Mouse (Mus musculus) midbrain, embryonic 12.5 days (tissue): Measurements from ENCODE around the gene Etfbkmt. TPM values are rescaled to one million over a fixed set of nuclear protein-coding genes. Genes with fewer than 3 reads are reported as not detected.
A peak's percentile ranks its signal among the peaks of the same experiment; 100 is the strongest.
"Not testable (repeated sequence)": the region's sequence is repeated elsewhere in the genome, so short reads cannot be mapped to it uniquely, and the experiment has no call there.

Source experiments
- ATAC-seq: fragments of 200-750 bp; cut with Nextera tagmentation; 2 replicates; pipeline ENCODE4 v1.8.0; 2017; ENCODE audit warnings: low read depth, moderate TSS enrichment, moderate library complexity; ENCODE audit not compliant: low FRiP score
- H3K27ac ChIP-seq: fragments of 300-500 bp; sonication (generic); replicated peaks from 2 replicates; pipeline ENCODE4 v1.5.1; 2016; ENCODE audit warnings: mild to moderate bottlenecking
- H3K27me3 ChIP-seq: fragments of 300-500 bp; sonication (generic); 2 replicates; pipeline ENCODE4 v1.6.1; 2016; ENCODE audit warnings: mild to moderate bottlenecking
- H3K36me3 ChIP-seq: fragments of 300-500 bp; sonication (generic); 2 replicates; pipeline ENCODE4 v1.6.1; 2016
- H3K4me1 ChIP-seq: fragments of 300-500 bp; sonication (generic); 2 replicates; pipeline ENCODE4 v1.6.1; 2016
- H3K4me2 ChIP-seq: fragments of 300-500 bp; sonication (generic); replicated peaks from 2 replicates; pipeline ENCODE4 v1.6.1; 2016; ENCODE audit warnings: mild to moderate bottlenecking, moderate library complexity
- H3K4me3 ChIP-seq: fragments of 300-500 bp; sonication (generic); 2 replicates; pipeline ENCODE4 v1.5.1; 2016; ENCODE audit warnings: mild to moderate bottlenecking
- H3K9ac ChIP-seq: fragments of 300-500 bp; sonication (generic); replicated peaks from 2 replicates; pipeline ENCODE4 v1.6.1; 2016; ENCODE audit warnings: mild to moderate bottlenecking, moderate library complexity
- H3K9me3 ChIP-seq: fragments of 300-500 bp; sonication (generic); 2 replicates; pipeline ENCODE4 v1.6.1; 2016; ENCODE audit warnings: mild to moderate bottlenecking
- WGBS: fragments of 180-500 bp; shearing (Covaris S2); methylation state at CpG from one replicate; pipeline ENCODE4 v1.1.7; 2016; 5-methylcytosine and 5-hydroxymethylcytosine counted together
- polyA plus RNA-seq: library from polyadenylated mRNA; unstranded; fragments of >200 nt; fragmentation: Nextera tagmentation; extraction: Ambion mirVana; gene quantifications from 2 replicates; pipeline ENCODE4 v1.2.1, GENCODE M21; 2016

Etfbkmt gene
- polyA plus RNA-seq, 1 experiment from 2014 or later, result 8.1 TPM

- peaks cover 63% of the 10 kb centered on the region for H3K36me3 ChIP-seq
- not testable (repeated sequence) for H3K9me3 ChIP-seq, H3K27me3 ChIP-seq, ATAC-seq, H3K9ac ChIP-seq, H3K4me1 ChIP-seq, H3K4me2 ChIP-seq, H3K27ac ChIP-seq, H3K4me3 ChIP-seq
- 97% methylated on average over 2 of the region's 4 CpGs for WGBS
These were observed 27.4 kb downstream of the Etfbkmt start for GRCm38 (mm10) chr6:149167038-149167437.

- peaks cover 58% of the 10 kb centered on the region for H3K36me3 ChIP-seq
- H3K27ac ChIP-seq, result no peak overlapping the region
- 97% methylated on average over 1 of the region's 1 CpGs for WGBS
- H3K9ac ChIP-seq, result no peak overlapping the region
- no peaks in the 10 kb centered on the region for H3K27me3 ChIP-seq
- no peak overlapping the region for H3K4me2 ChIP-seq
- no peak overlapping the region for H3K4me3 ChIP-seq
- no peaks in the 10 kb centered on the region for H3K4me1 ChIP-seq
- H3K9me3 ChIP-seq, result no peaks in the 10 kb centered on the region
- no peak for ATAC-seq
These were observed 28.0 kb downstream of the Etfbkmt start for GRCm38 (mm10) chr6:149167672-149168071.

- no peak for ATAC-seq
- H3K27me3 ChIP-seq, result no peaks in the 10 kb centered on the region
- H3K27ac ChIP-seq, result no peak overlapping the region
- H3K4me1 ChIP-seq, result no peaks in the 10 kb centered on the region
- H3K4me3 ChIP-seq, result no peak overlapping the region
- WGBS, result 94% methylated on average over 2 of the region's 2 CpGs
- no peak overlapping the region for H3K4me2 ChIP-seq
- H3K9me3 ChIP-seq, result no peaks in the 10 kb centered on the region
- H3K9ac ChIP-seq, result no peak overlapping the region
- peaks cover 51% of the 10 kb centered on the region for H3K36me3 ChIP-seq
These were observed 28.8 kb downstream of the Etfbkmt start for GRCm38 (mm10) chr6:149168436-149168835.

- not testable (repeated sequence) for H3K27me3 ChIP-seq, H3K27ac ChIP-seq, H3K4me1 ChIP-seq, H3K9ac ChIP-seq, H3K4me3 ChIP-seq, ATAC-seq, H3K9me3 ChIP-seq, H3K4me2 ChIP-seq
- 96% methylated on average over 4 of the region's 4 CpGs for WGBS
- H3K36me3 ChIP-seq, result peaks cover 52% of the 10 kb centered on the region
These were observed 30.3 kb downstream of the Etfbkmt start for GRCm38 (mm10) chr6:149169965-149170364.

GRCm38 (mm10) chr6:149173831-149174625 lies 34.4 kb downstream of the Etfbkmt start:
- Histone ChIP-seq H3K9me3 (peaks cover 8% of the 10 kb centered on the region; the same call in 1 of the 2 replicates), H3K4me3 (no peak overlapping the region), H3K27me3 (no peaks in the 10 kb centered on the region), H3K27ac (no peak overlapping the region), H3K36me3 (peaks cover 59% of the 10 kb centered on the region), H3K9ac (no peak overlapping the region), H3K4me2 (no peak overlapping the region), H3K4me1 (no peaks in the 10 kb centered on the region)
- 74% methylated on average over 4 of the region's 4 CpGs for WGBS
- ATAC-seq, result no peak

- WGBS, result 94% methylated on average over 3 of the region's 3 CpGs
- Histone ChIP-seq H3K27ac (no peak overlapping the region), H3K4me1 (no peaks in the 10 kb centered on the region), H3K9me3 (peaks cover 9% of the 10 kb centered on the region; the same call in 1 of the 2 replicates), H3K9ac (no peak overlapping the region), H3K36me3 (peaks cover 66% of the 10 kb centered on the region), H3K27me3 (no peaks in the 10 kb centered on the region), H3K4me3 (no peak overlapping the region), H3K4me2 (no peak overlapping the region)
- ATAC-seq, result no peak
These were observed 35.4 kb downstream of the Etfbkmt start for GRCm38 (mm10) chr6:149174932-149175570.

- peaks cover 84% of the 10 kb centered on the region for H3K36me3 ChIP-seq
- ATAC-seq, result no peak
- no peak overlapping the region for H3K4me3 ChIP-seq
- H3K27me3 ChIP-seq, result no peaks in the 10 kb centered on the region
- no peak overlapping the region for H3K27ac ChIP-seq
- H3K4me2 ChIP-seq, result no peak overlapping the region
- no peak overlapping the region for H3K9ac ChIP-seq
- H3K4me1 ChIP-seq, result no peaks in the 10 kb centered on the region
- peaks cover 9% of the 10 kb centered on the region; the same call in 1 of the 2 replicates for H3K9me3 ChIP-seq
These were observed 39.4 kb downstream of the Etfbkmt start for GRCm38 (mm10) chr6:149179064-149179463.

- Histone ChIP-seq H3K9me3 (0 out of 2 replicates have a peak, but pooled peaks cover under 1% of the 10 kb centered on the region), H3K4me2 (no peak overlapping the region), H3K36me3 (peaks cover 36% of the 10 kb centered on the region), H3K27ac (no peak overlapping the region), H3K4me1 (peaks cover 15% of the 10 kb centered on the region), H3K9ac (no peak overlapping the region), H3K27me3 (no peaks in the 10 kb centered on the region), H3K4me3 (no peak overlapping the region)
- no peak for ATAC-seq
- WGBS, result 93% methylated on average over 1 of the region's 1 CpGs
These were observed 44.4 kb downstream of the Etfbkmt start for GRCm38 (mm10) chr6:149184007-149184406.

GRCm38 (mm10) chr6:149187371-149187770 lies 47.7 kb downstream of the Etfbkmt start:
- peak overlapping the region; percentile 60 for H3K4me2 ChIP-seq
- peaks cover 17% of the 10 kb centered on the region for H3K4me1 ChIP-seq
- no peak overlapping the region for H3K27ac ChIP-seq
- ATAC-seq, result no peak
- peak overlapping the region; percentile 85 for H3K4me3 ChIP-seq
- H3K9me3 ChIP-seq, result no peaks in the 10 kb centered on the region
- peaks cover 10% of the 10 kb centered on the region for H3K36me3 ChIP-seq
- 63% methylated on average over 1 of the region's 1 CpGs for WGBS
- H3K9ac ChIP-seq, result peak overlapping the region; percentile 93; the same call in 1 of the 2 replicates
- H3K27me3 ChIP-seq, result no peaks in the 10 kb centered on the region

GRCm38 (mm10) chr6:149188041-149188924 lies 48.6 kb downstream of the Etfbkmt start, which contains the start of gene Amn1:
Gene Amn1, minus strand, starts transcription at chr6:149188712.
- Histone ChIP-seq H3K9ac (peak within 1 kb of the TSS; percentile 93), H3K4me2 (peak within 1 kb of the TSS; percentile 60), H3K27me3 (no peaks in the 10 kb centered on the region), H3K9me3 (no peaks in the 10 kb centered on the region), H3K27ac (peak within 1 kb of the TSS; percentile 95), H3K4me1 (peaks cover 17% of the 10 kb centered on the region), H3K36me3 (peaks cover 2% of the 10 kb centered on the region; the same call in 1 of the 2 replicates), H3K4me3 (peak within 1 kb of the TSS; percentile 85)
- WGBS, result under 1% methylated on average over 34 of the region's 34 CpGs
- ATAC-seq, result peak; percentile 99

GRCm38 (mm10) chr6:149188925-149189257 lies 49.2 kb downstream of the Etfbkmt start:
- no peaks in the 10 kb centered on the region for H3K27me3 ChIP-seq
- H3K9ac ChIP-seq, result peak overlapping the region; percentile 93
- H3K4me2 ChIP-seq, result peak overlapping the region; percentile 60
- H3K4me3 ChIP-seq, result peak overlapping the region; percentile 85
- peaks cover 17% of the 10 kb centered on the region for H3K4me1 ChIP-seq
- peak; percentile 84; the same call in 1 of the 2 replicates for ATAC-seq
- H3K9me3 ChIP-seq, result no peaks in the 10 kb centered on the region
- no peaks in the 10 kb centered on the region for H3K36me3 ChIP-seq
- H3K27ac ChIP-seq, result peak overlapping the region; percentile 95
- WGBS, result 40% methylated on average over 8 of the region's 8 CpGs
